ENCODE assay signal across 12 mouse cellular contexts in genomic region chr11:67431864-67432263, GRCm38 (mm10). TPM values are rescaled to one million over a fixed set of nuclear protein-coding genes. Genes with fewer than 3 reads are reported as not detected.
DNase-seq lines count a peak whose midpoint lies in the region; ATAC-seq and TF ChIP-seq lines count a peak whose summit lies in the region.
"Had no signal": no experiment of that assay in that cellular context is flagged by ENCODE, and none has a peak within 500 bp of the region (broad histone marks: within the 10 kb centered on the region; RNA-seq: fewer than 3 reads in every experiment).

No protein-coding gene starts in this region.

- H3K4me2 ChIP-seq in liver, postnatal 0 days (ENCODE audit: low read depth, low read length): no peak overlapping the region
- H3K4me2 ChIP-seq in embryonic facial prominence, embryonic 11.5 days (ENCODE audit: low read depth, low read length): no peak overlapping the region
- H3K4me2 ChIP-seq: limb, embryonic 15.5 days had no signal

- intact Hi-C loops in heart, adult 2 months (cut with DNase I): no loop called here

- in situ Hi-C loops in ES-E14 (cut with MboI; ENCODE audit: low sequenced_read_pairs in 2 of 2, unreplicated experiment in 2 of 2): no loop called here

- no peaks in the 10 kb centered on the region for H3K79me2 ChIP-seq in heart, adult 2 months (replicated peaks; ENCODE audit: control insufficient read depth, insufficient read depth, low read length)

- no peak for TF ChIP-seq EP300 in heart, adult 2 months (IDR thresholded peaks at IDR 0.05; ENCODE audit: insufficient read depth, low read depth, low read length)
- TF ChIP-seq EP300 in liver, postnatal 0 days (IDR thresholded peaks at IDR 0.05; ENCODE audit: low read depth): no peak

- TF ChIP-seq POLR2A in heart, adult 2 months (IDR thresholded peaks at IDR 0.05; ENCODE audit: insufficient read depth, low read depth, low read length): no peak

- H3K36me3 ChIP-seq in heart, adult 2 months (ENCODE audit: control insufficient read depth, insufficient read depth, low read length): no peaks in the 10 kb centered on the region
- H3K36me3 ChIP-seq in liver, postnatal 0 days (replicated peaks; ENCODE audit: insufficient read depth, low read length): no peaks in the 10 kb centered on the region
- H3K36me3 ChIP-seq in ES-E14 (ENCODE audit: control insufficient read depth, insufficient read depth, low read length, poor library complexity, severe bottlenecking): no peaks in the 10 kb centered on the region
- H3K36me3 ChIP-seq in embryonic facial prominence, embryonic 11.5 days (replicated peaks; ENCODE audit: control insufficient read depth, insufficient read depth, low read depth, low read length): no peaks in the 10 kb centered on the region
- H3K36me3 ChIP-seq: embryonic facial prominence, embryonic 13.5 days; limb, embryonic 15.5 days had no signal

- peak; percentile 42 for TF ChIP-seq CTCF in heart, adult 2 months (IDR thresholded peaks at IDR 0.05)
- TF ChIP-seq CTCF in liver, postnatal 0 days (IDR thresholded peaks at IDR 0.05; ENCODE audit: low read depth): peak; percentile 51

- DNase-seq in heart, adult 2 months: no peak
- DNase-seq in heart, adult 9 months (ENCODE audit: low spot score in 2 of 2): no peak
- DNase-seq in liver, postnatal 0 days: no peak
- DNase-seq in liver (no peak), ES-E14 (ENCODE audit: low read depth, low spot score) (peak; percentile 62)
- DNase-seq in embryonic facial prominence, embryonic 11.5 days (ENCODE audit: low spot score): peak; percentile 25
- no peak for DNase-seq in right cerebral cortex, adult 2 months (ENCODE audit: low spot score in 2 of 2)
- DNase-seq: thymus, adult 2 months had no signal

- WGBS in heart, adult 2 months: 69% methylated on average over 4 of the region's 4 CpGs
- 58% methylated on average over 4 of the region's 4 CpGs for WGBS in liver, postnatal 0 days (ENCODE audit: insufficient replicate concordance)
- WGBS in embryonic facial prominence, embryonic 11.5 days: 62% methylated on average over 4 of the region's 4 CpGs

- no peak overlapping the region for H3K27ac ChIP-seq in heart, adult 2 months
- no peak overlapping the region for H3K27ac ChIP-seq in liver, postnatal 0 days (ENCODE audit: low read depth)
- no peak overlapping the region for H3K27ac ChIP-seq in ES-E14 (ENCODE audit: insufficient read depth, low read depth, low read length, poor library complexity, severe bottlenecking)
- no peak overlapping the region for H3K27ac ChIP-seq in embryonic facial prominence, embryonic 11.5 days (replicated peaks; ENCODE audit: low read depth, low read length)
- H3K27ac ChIP-seq: embryonic facial prominence, embryonic 13.5 days; limb, embryonic 15.5 days had no signal

- ATAC-seq in liver, postnatal 0 days: no peak
- no peak for ATAC-seq in embryonic facial prominence, embryonic 11.5 days (replicated peaks; ENCODE audit: insufficient number of reproducible peaks, low FRiP score, low TSS enrichment, low read depth)
- no peak for ATAC-seq in cerebellum, adult (ENCODE audit: insufficient number of reproducible peaks, low FRiP score, low TSS enrichment)
- ATAC-seq: activated CD4-positive, CD25-positive, alpha-beta regulatory T cell, adult 4 months had no signal

- H3K4me1 ChIP-seq in heart, adult 2 months (ENCODE audit: control insufficient read depth, insufficient read depth, low read length): no peaks in the 10 kb centered on the region
- H3K4me1 ChIP-seq in liver, postnatal 0 days (ENCODE audit: insufficient read depth): no peaks in the 10 kb centered on the region
- peaks cover 0 to 5% of the 10 kb centered on the region in 2 experiments; a peak in 2 of 4 replicates for H3K4me1 ChIP-seq in ES-E14 (ENCODE audit: control insufficient read depth in 2 of 2, insufficient read depth in 2 of 2, low read length in 2 of 2, poor library complexity in 1 of 2)
- H3K4me1 ChIP-seq in embryonic facial prominence, embryonic 11.5 days (ENCODE audit: control insufficient read depth, insufficient read depth, low read length): no peaks in the 10 kb centered on the region

- no peak overlapping the region for H3K4me3 ChIP-seq in heart, adult 2 months
- H3K4me3 ChIP-seq in liver, postnatal 0 days (ENCODE audit: low read depth, low read length): no peak overlapping the region
- no peak overlapping the region for H3K4me3 ChIP-seq in ES-E14 (ENCODE audit: insufficient read depth in 1 of 2, low read depth in 1 of 2, low read length in 2 of 2, poor library complexity in 1 of 2, severe bottlenecking in 1 of 2)
- no peak overlapping the region for H3K4me3 ChIP-seq in embryonic facial prominence, embryonic 11.5 days (ENCODE audit: low read depth, low read length)
- H3K4me3 ChIP-seq: embryonic facial prominence, embryonic 13.5 days; limb, embryonic 15.5 days had no signal

- H3K27me3 ChIP-seq in heart, adult 2 months (ENCODE audit: control insufficient read depth, insufficient read depth, low read length): no peaks in the 10 kb centered on the region
- H3K27me3 ChIP-seq in liver, postnatal 0 days (ENCODE audit: insufficient read depth, low read length): no peaks in the 10 kb centered on the region
- H3K27me3 ChIP-seq in embryonic facial prominence, embryonic 11.5 days (ENCODE audit: control insufficient read depth, insufficient read depth, low read length): no peaks in the 10 kb centered on the region
- H3K27me3 ChIP-seq: embryonic facial prominence, embryonic 13.5 days; limb, embryonic 15.5 days had no signal

- no peaks in the 10 kb centered on the region for H3K9me3 ChIP-seq in liver, postnatal 0 days (ENCODE audit: low read length)
- H3K9me3 ChIP-seq in ES-E14 (ENCODE audit: control insufficient read depth, insufficient read depth, low read depth, low read length): no peaks in the 10 kb centered on the region
- no peaks in the 10 kb centered on the region for H3K9me3 ChIP-seq in embryonic facial prominence, embryonic 11.5 days (replicated peaks; ENCODE audit: control insufficient read depth, low read length)
- H3K9me3 ChIP-seq: embryonic facial prominence, embryonic 13.5 days; limb, embryonic 15.5 days had no signal

- H3K9ac ChIP-seq in heart, adult 2 months (ENCODE audit: low read depth, low read length): no peak overlapping the region
- no peak overlapping the region for H3K9ac ChIP-seq in liver, postnatal 0 days (replicated peaks)
- no peak overlapping the region for H3K9ac ChIP-seq in ES-E14 (ENCODE audit: insufficient read depth, low read depth, low read length, poor library complexity, severe bottlenecking)
- no peak overlapping the region for H3K9ac ChIP-seq in embryonic facial prominence, embryonic 11.5 days (replicated peaks; ENCODE audit: low read length)
- H3K9ac ChIP-seq: embryonic facial prominence, embryonic 13.5 days; limb, embryonic 15.5 days had no signal

TF ChIP-seq in ES-E14, 5 proteins besides CTCF, POLR2A, EP300 and RAD21:
- peak; percentile 58 for TF ChIP-seq ZC3H11A (IDR thresholded peaks at IDR 0.05; ENCODE audit: borderline replicate concordance, low read depth, low read length)
- no peak for TF ChIP-seq CHD2 (IDR thresholded peaks at IDR 0.05; ENCODE audit: low read depth, low read length)
- TF ChIP-seq ZNF384 (IDR thresholded peaks at IDR 0.05; ENCODE audit: low read depth, low read length): no peak
- no peak for TF ChIP-seq MAFK (IDR thresholded peaks at IDR 0.05; ENCODE audit: insufficient read depth, low read depth, low read length)
- no peak for TF ChIP-seq HCFC1 (IDR thresholded peaks at IDR 0.05; ENCODE audit: borderline replicate concordance, insufficient read depth, low read length)

RNA-seq across cellular contexts. Expression of gene Gas7, which starts 23.4 kb away (rescaled TPM):
- total RNA-seq in heart, adult 2 months (2021): 10 to 100 TPM in 1 of 2 experiments, 1 to 10 TPM in 1; 9.3 to 11.5 TPM
- 5.8 and 8.6 TPM in 2 replicates for polyA plus RNA-seq in heart, adult 2 months (2012; rRNA removed)
- polyA plus RNA-seq in liver, postnatal 0 days (2015; fragmentation: Nextera tagmentation; extraction: Ambion mirVana): 2.4 and 2.7 TPM in 2 replicates
- total RNA-seq in ES-E14 (2012; rRNA removed): 2.0 and 2.4 TPM in 2 replicates
- 3.3 and 4.1 TPM in 2 replicates for polyA plus RNA-seq in embryonic facial prominence, embryonic 11.5 days (2014; fragmentation: Nextera tagmentation; extraction: Ambion mirVana)

Comparison
In these comparisons a context has a peak if more than half of its experiments do, and no peak if none do; other contexts are left out.
1. DNase-seq: peak in ES-E14 (single experiment) and embryonic facial prominence, embryonic 11.5 days (single experiment); none in heart, adult 2 months (0 of 2), heart, adult 9 months (0 of 2), liver, postnatal 0 days (single experiment), liver (single experiment) and right cerebral cortex, adult 2 months (0 of 2).